Mouse (Mus musculus) brain, embryonic 14.5 days (tissue): ENCODE measurements around the gene Mob3a. TPM values are rescaled to one million over a fixed set of nuclear protein-coding genes. Genes with fewer than 3 reads are reported as not detected.

Source experiments
- DNase-seq: peaks from one replicate; pipeline ENCODE4 v3.0.0-alpha.2; 2011; ENCODE audit warnings: low read depth
- CTCF ChIP-seq: fragments of 200-500 bp; IDR thresholded peaks from 2 replicates; pipeline ENCODE4 v1.5.1; 2012; ENCODE audit warnings: inconsistent platforms, mild to moderate bottlenecking, moderate library complexity, borderline replicate concordance; ENCODE audit not compliant: insufficient read depth, insufficient read length; ENCODE audit errors: extremely low read depth
- POLR2A ChIP-seq: fragments of 200-500 bp; IDR thresholded peaks from 2 replicates; pipeline ENCODE4 v1.6.1; 2012; ENCODE audit warnings: mild to moderate bottlenecking, inconsistent platforms, borderline replicate concordance; ENCODE audit not compliant: poor library complexity, insufficient read depth, insufficient read length, severe bottlenecking; ENCODE audit errors: extremely low read depth
- polyA plus RNA-seq: library from polyadenylated mRNA; depleted of rRNA; stranded (reverse); fragments of >200 nt; gene quantifications from 2 replicates; pipeline ENCODE4 v1.2.3, GENCODE M21; 2012

The Mob3a gene
- polyA plus RNA-seq, 1 experiment, result 47.3 TPM

DNA sequence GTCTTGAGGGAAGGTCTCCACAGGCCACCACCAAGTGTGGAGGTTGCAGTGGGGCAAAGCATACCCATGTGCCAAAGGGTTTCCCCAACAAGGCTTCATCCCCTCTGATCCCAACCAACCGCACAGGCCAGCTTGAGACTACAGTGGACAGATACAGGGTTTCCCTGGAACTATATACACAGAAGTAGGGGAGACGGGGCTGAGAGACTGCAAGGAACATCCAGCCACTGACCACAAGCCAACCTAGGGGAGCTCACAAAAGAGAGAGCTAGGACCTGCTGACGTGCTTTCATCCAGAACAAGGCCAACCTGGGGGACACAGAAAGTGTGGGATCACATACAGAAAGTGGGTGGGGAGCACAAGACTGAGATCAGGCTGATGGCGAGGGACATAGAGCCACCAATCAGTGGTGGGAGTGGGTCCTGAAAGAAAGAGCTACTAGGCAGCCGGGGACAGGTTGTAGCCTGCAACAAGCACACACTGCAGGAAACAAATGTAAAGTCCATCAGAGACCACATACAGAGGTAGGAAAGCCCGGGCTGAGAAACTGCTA lies 26.8 kb downstream of the Mob3a start:
- TF ChIP-seq CTCF (no peak), POLR2A (no peak)
- DNase-seq, result no peak

DNA sequence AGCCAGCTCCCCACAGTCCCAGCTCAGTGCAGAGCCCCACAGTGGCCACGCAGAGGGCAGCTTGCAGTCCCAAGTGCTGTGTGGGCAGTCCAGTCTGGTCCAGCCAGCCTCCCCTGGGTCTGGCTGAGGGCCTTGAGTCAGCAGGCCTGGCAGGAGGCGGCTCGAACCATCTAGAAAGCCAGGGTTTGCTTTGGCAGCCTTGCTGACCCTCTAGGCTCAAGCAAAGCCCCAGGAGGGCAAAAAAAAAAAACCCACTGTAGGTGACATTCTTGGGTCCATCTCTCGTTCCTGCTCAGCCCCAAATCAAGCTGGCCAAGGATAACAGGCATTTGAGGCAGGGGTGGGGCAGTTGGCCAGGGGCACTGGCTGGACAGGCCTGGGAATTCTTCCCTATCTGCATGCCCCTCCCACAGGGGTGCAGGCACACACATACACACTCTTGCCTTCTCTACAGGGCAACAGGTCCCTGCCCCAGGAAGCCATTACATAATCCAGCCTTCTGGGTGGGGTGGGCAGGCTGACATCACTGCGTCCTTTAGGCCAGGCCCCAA lies 27.5 kb downstream of the Mob3a start:
- no peak for DNase-seq
- no peak for TF ChIP-seq POLR2A
- TF ChIP-seq CTCF, result no peak

DNA sequence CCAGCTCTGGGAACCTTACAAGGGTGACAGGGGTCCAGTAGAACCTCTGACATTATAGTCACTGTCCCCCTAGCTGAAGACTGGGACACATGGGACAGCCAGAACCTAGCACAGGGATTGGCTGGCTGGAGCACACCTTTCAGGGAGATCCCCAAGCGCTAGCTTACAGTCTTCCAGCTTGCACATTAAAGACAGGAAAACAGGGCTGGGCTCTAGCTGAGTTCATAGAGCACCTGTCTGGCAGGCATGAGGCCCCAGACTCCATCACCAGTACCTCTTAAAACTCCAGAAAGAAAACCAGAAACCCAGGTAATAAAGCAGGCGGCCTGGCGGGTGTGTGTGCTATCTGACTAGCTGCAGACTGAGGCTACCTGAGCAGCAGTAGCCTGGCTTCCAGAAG lies 28.1 kb downstream of the Mob3a start:
- no peak for DNase-seq
- TF ChIP-seq POLR2A, result no peak
- TF ChIP-seq CTCF, result no peak

DNA sequence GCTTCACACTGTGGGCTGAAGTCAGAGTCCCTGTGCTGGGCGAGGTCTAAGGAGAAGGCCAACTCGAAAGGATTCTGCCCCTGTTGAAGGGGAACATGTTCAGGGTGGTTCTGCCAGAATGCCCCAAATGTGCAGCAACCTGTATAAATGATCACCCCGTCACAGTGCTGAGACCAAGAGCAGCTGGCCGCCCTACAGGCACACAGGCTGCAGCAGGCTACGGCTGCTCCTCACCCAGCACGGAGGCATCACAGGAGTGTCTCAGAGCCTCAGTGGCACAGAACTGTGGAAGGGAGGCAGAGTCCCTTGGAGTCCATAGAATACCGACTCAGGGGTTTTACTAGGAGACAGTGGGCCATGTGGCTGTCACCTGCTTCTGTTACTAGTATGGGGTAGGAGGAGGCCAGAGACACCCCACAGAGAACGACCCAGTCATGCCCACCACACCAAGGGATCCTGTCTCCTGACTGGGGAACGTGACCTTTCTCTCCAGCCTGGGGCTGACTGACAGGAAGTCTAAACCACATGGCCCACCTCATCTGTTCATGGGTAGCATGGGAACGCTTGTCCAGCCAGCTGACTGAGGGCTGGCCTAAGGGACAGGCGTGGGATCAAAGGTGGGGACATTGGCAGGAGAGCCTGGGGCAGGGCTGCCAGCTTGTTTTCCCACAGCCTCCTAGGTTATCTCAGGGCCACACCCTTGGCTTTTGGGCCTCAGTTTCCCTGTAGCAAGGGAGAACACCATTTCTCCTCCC lies 29.7 kb downstream of the Mob3a start:
- TF ChIP-seq CTCF (no peak), POLR2A (no peak)
- DNase-seq, result no peak

DNA sequence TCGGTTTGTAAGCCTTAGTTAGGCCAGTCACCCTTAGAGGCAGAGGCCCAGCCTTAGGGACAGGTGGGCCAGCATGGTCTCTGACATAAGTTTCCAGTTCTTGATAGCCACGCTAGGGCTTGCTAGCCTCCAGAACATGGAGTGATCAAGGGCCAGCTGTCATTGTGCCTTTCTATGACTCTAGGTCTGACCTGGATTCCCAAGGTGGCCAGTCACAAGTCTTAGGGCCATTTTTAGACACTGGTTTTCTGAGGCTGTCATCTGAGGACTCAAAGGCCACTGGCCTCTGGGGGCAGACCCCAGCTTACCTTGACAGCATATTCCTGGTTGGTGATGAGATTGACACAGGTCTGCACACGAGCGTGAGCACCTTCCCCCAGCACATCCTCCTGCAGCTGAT lies 30.5 kb downstream of the Mob3a start:
- no peak for DNase-seq
- TF ChIP-seq CTCF (no peak), POLR2A (no peak)

DNA sequence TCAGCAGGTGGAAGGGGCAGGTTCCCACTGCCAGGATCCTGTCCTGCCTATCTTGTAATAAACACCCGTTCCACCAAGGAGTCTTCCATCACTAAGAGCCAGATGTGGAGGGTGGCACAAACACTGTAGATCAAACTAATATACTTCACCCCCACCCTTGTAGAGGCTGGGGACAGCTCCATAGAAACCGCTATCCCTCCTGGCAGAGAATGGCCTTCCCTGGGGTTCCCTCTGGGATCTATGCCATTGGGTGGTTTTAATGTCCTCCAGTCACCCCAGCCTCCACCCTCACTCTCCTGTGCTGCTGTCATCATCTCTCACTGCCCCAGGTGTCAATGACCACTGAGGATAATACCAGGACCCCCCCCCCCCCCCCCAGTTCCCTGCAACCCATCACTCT lies 31.2 kb downstream of the Mob3a start:
- no peak for TF ChIP-seq CTCF
- TF ChIP-seq POLR2A, result no peak
- no peak for DNase-seq

DNA sequence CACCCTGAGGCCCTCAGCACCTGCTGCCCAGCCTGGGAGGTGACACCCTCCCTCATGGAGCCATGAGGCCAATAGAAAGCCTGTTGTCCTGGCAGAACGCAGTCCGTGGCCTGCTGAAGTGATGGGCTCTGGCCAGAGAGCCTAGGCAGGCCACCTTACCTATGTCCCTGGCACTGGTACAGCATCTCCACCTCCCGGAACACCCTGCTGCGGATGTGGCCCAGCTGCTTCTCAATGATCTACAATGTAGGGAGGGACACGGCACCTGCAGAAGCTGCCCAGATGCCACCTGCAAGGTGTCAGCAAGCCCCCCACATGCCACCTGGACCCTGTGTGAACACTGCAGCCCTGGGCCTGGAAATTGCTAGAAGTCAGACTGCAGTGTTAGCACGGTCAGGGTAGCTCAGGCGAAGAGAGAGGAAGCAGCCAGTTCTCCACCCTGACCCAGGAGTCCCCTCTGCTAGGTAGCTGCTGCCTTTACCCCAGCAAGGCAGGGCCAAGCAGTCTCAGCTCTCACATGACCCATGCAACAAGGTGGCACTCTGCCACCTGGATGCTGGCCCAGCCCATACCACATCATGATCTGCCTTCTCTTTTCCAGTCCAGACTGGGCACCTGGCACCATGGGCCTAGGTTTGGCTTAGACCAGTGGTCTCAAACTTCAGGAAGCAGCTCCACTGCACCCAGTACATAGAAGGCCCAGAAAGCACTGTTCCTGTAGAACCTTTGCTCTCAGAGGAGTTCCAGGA lies 31.9 kb downstream of the Mob3a start:
- TF ChIP-seq POLR2A (no peak), CTCF (no peak)
- peak; percentile 35 for DNase-seq

DNA sequence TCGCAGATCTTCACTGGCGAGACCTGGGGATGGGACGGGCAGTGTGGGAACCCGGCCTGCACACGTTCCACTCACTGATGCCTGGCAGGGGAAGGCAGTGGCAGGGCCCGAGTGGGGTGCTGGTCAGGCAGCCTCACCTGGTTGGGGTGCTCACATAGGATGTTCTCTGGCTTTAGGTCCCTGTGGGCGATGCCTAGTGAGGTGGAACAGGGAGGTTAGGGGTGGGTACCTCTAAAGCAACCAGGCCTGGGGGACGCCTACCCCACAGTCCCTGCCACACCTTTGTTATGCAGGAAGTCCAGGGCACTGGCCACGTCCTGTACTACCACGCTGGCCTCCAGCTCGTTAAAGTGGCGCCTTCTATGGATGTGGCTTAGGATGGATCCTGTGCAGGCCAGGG lies 32.8 kb downstream of the Mob3a start:
- TF ChIP-seq POLR2A (no peak), CTCF (no peak)
- no peak for DNase-seq

DNA sequence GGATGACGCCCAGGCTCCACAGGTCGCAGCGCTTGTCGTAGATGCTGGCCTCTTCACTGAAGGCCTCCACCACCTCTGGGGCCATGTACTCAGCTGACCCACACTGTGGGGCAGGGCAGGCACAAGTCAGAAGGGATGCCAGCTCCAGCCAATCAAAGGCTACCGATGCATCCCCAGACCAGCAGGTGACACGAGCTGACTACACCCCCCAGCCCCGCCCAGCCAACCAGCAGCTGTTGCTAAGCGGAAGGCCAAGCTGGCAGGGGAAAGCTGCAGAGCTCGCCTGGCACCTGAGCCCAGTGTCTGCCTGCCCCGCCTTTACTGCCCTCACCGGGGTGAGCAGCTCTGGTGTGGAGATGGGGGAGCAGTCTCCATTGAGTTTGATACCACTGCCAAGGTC lies 33.2 kb downstream of the Mob3a start:
- TF ChIP-seq POLR2A (no peak), CTCF (no peak)
- DNase-seq, result no peak

DNA sequence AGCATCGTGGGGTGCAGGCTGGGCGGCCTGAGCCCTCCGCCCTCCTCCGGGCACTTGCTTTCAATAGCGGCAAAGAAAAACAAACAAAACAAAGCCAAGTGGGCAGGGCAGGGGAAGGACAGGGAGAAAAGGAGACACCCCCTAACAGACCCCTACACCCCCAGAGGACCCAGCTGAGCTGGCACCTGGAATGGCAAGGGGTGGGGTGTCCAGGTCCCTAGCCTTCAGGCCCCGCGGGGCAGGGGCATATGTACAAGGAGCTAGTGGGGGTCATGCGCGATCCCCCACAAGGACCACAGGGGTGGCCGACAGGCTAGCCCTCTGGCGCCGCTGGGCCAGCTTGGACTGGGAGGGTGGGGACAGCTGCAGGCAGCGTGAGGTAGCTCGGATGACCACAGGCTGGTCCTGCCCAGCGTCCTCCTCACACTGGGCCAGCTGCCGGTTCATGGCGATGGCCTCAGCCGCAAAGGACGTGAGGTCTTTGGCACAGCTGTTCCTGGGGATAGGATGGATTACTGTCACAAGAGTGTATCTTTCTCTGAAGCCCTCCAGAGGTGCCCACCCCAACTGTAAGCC lies 34.9 kb downstream of the Mob3a start:
- TF ChIP-seq POLR2A (no peak), CTCF (no peak)
- DNase-seq, result no peak

DNA sequence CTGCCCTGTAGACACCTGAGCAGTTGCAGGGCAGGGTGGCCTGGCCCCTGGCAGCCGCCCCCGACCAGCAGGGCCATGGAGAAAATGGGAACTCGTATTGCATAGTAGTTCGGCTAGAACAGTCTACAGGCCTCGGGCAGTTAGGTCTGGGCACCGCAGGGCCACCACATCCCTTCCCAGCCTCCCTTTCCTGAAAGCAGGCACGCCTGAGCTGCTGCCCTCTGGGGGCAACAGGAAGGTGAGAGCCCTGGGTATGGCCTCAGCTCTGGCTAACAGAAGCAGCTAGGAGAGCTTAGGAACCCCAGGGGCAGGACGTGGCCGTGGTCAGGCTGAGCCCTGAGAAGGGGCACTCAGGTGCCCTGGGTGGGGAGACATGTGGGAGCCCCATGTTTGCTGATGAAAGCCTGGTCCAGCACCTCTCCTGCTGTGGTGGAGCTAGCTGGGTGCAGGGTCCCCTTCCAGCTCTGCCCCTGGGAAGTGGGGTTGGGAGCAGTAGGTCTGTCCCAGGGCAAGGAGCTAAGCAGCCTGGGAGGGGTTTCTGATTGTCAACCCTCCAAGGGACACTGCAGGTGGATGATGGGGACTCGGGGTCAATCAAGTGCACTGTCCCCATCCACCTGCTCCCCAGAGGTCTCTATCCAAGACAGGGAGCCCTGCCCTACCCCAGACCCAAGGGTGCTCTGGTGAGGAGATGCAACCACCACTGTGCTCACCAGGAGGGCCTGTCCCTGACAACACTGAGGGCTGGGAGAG lies 35.6 kb downstream of the Mob3a start:
- DNase-seq, result no peak
- TF ChIP-seq CTCF (no peak), POLR2A (no peak)

DNA sequence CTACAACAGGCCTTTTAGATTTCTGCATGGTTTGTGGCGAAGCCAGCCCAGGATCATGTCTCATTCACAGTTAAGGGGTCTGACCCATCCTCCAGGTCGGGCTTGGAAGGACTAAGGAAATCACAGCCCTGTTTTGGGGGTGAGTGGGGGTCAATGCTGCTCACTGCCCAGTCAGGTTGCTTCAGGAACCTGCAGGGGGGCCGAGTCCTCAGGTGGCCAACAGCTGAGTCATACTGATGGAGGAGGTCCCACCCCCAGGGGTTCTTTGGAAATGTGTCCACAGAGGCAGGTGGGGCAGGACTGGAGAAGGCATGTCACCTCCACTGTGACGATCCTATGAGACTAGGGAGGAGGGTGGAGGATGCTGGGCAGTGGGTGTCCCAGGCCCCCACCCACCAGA lies 36.3 kb downstream of the Mob3a start:
- no peak for TF ChIP-seq POLR2A
- no peak for TF ChIP-seq CTCF
- DNase-seq, result no peak
